Mouse (Mus musculus): ENCODE data around the gene Gsdma3. TPM values are rescaled to one million over a fixed set of nuclear protein-coding genes. Genes with fewer than 3 reads are reported as not detected.

Gsdma3 gene
- polyA plus RNA-seq (2015; fragmentation: Nextera tagmentation; extraction: Ambion mirVana): not detected in 2 replicates

- Histone ChIP-seq H3K4me3 (replicated peaks) (no peak within 1 kb of the TSS), H3K9ac (replicated peaks) (no peak within 1 kb of the TSS), H3K36me3 (no peaks in the 10 kb centered on the region), H3K4me2 (replicated peaks) (no peak within 1 kb of the TSS), H3K9me3 (peaks cover 4% of the 10 kb centered on the region; the same call in 1 of the 2 replicates), H3K27me3 (no peaks in the 10 kb centered on the region), H3K27ac (no peak within 1 kb of the TSS), H3K4me1 (replicated peaks) (no peaks in the 10 kb centered on the region)
- WGBS: 89% methylated on average over 10 of the region's 10 CpGs
- no peak for ATAC-seq
Measured at GRCm38 (mm10) chr11:98625611-98626410, at the start of gene Gsdma3, which contains the start of gene Gm12355. Gene Gsdma3 (plus strand): TSS chr11:98626360. Gene Gm12355 (minus strand): TSS chr11:98625661.

- ATAC-seq: no peak
- Histone ChIP-seq H3K9ac (replicated peaks) (no peak overlapping the region), H3K36me3 (peaks cover 26% of the 10 kb centered on the region), H3K27me3 (no peaks in the 10 kb centered on the region), H3K4me3 (replicated peaks) (no peak overlapping the region), H3K27ac (no peak overlapping the region), H3K4me1 (replicated peaks) (no peaks in the 10 kb centered on the region), H3K9me3 (no peaks in the 10 kb centered on the region), H3K4me2 (replicated peaks) (no peak overlapping the region)
- WGBS: 90% methylated on average over 5 of the region's 5 CpGs
Measured at GRCm38 (mm10) chr11:98577776-98578175, 48.4 kb upstream of the Gsdma3 start.

GRCm38 (mm10) chr11:98580301-98581121, 45.6 kb upstream of the Gsdma3 start:
- Histone ChIP-seq H3K36me3 (peaks cover 35% of the 10 kb centered on the region), H3K4me3 (replicated peaks) (no peak overlapping the region), H3K4me2 (replicated peaks) (no peak overlapping the region), H3K27me3 (no peaks in the 10 kb centered on the region), H3K4me1 (replicated peaks) (peaks cover 12% of the 10 kb centered on the region), H3K27ac (no peak overlapping the region), H3K9me3 (no peaks in the 10 kb centered on the region), H3K9ac (replicated peaks) (no peak overlapping the region)
- 66% methylated on average over 16 of the region's 16 CpGs for WGBS
- ATAC-seq: no peak

- no peak overlapping the region for H3K4me3 ChIP-seq (replicated peaks)
- no peaks in the 10 kb centered on the region for H3K9me3 ChIP-seq
- peaks cover 21% of the 10 kb centered on the region for H3K4me1 ChIP-seq (replicated peaks)
- peaks cover 35% of the 10 kb centered on the region for H3K36me3 ChIP-seq
- no peaks in the 10 kb centered on the region for H3K27me3 ChIP-seq
- ATAC-seq: no peak
- H3K27ac ChIP-seq: no peak overlapping the region
- H3K9ac ChIP-seq (replicated peaks): no peak overlapping the region
- WGBS: 65% methylated on average over 17 of the region's 17 CpGs
- H3K4me2 ChIP-seq (replicated peaks): no peak overlapping the region
Measured at GRCm38 (mm10) chr11:98581286-98582029, 44.7 kb upstream of the Gsdma3 start.

GRCm38 (mm10) chr11:98582030-98582388, 44.2 kb upstream of the Gsdma3 start:
- ATAC-seq: no peak
- Histone ChIP-seq H3K4me1 (replicated peaks) (peaks cover 22% of the 10 kb centered on the region), H3K27me3 (no peaks in the 10 kb centered on the region), H3K4me3 (replicated peaks) (no peak overlapping the region), H3K27ac (no peak overlapping the region), H3K36me3 (peaks cover 35% of the 10 kb centered on the region), H3K9ac (replicated peaks) (no peak overlapping the region), H3K9me3 (no peaks in the 10 kb centered on the region), H3K4me2 (replicated peaks) (no peak overlapping the region)
- WGBS: 75% methylated on average over 8 of the region's 8 CpGs

- H3K4me1 ChIP-seq (replicated peaks): peaks cover 27% of the 10 kb centered on the region
- WGBS: 92% methylated on average over 12 of the region's 12 CpGs
Measured at GRCm38 (mm10) chr11:98582551-98583264, 43.5 kb upstream of the Gsdma3 start.

GRCm38 (mm10) chr11:98583265-98583552, 43.0 kb upstream of the Gsdma3 start:
- Histone ChIP-seq H3K36me3 (peaks cover 35% of the 10 kb centered on the region), H3K4me1 (replicated peaks) (peaks cover 32% of the 10 kb centered on the region), H3K4me3 (replicated peaks) (no peak overlapping the region), H3K9ac (replicated peaks) (no peak overlapping the region), H3K4me2 (replicated peaks) (no peak overlapping the region), H3K27me3 (no peaks in the 10 kb centered on the region), H3K9me3 (no peaks in the 10 kb centered on the region), H3K27ac (no peak overlapping the region)
- no peak for ATAC-seq
- WGBS: 86% methylated on average over 3 of the region's 3 CpGs

More at GRCm38 (mm10) chr11:98582551-98583264, 43.5 kb upstream of the Gsdma3 start:
- Histone ChIP-seq H3K4me3 (replicated peaks) (no peak overlapping the region), H3K9me3 (no peaks in the 10 kb centered on the region), H3K9ac (replicated peaks) (no peak overlapping the region), H3K36me3 (peaks cover 35% of the 10 kb centered on the region), H3K27ac (no peak overlapping the region), H3K27me3 (no peaks in the 10 kb centered on the region), H3K4me2 (replicated peaks) (no peak overlapping the region)
- no peak for ATAC-seq

- H3K4me3 ChIP-seq (replicated peaks): no peak overlapping the region
- H3K27me3 ChIP-seq: no peaks in the 10 kb centered on the region
- 65% methylated on average over 3 of the region's 3 CpGs for WGBS
- H3K27ac ChIP-seq: no peak overlapping the region
- H3K4me1 ChIP-seq (replicated peaks): peaks cover 35% of the 10 kb centered on the region
- H3K4me2 ChIP-seq (replicated peaks): no peak overlapping the region
- H3K36me3 ChIP-seq: peaks cover 35% of the 10 kb centered on the region
- H3K9ac ChIP-seq (replicated peaks): no peak overlapping the region
- no peak for ATAC-seq
- H3K9me3 ChIP-seq: no peaks in the 10 kb centered on the region
Measured at GRCm38 (mm10) chr11:98583571-98583970, 42.6 kb upstream of the Gsdma3 start.

GRCm38 (mm10) chr11:98584146-98584545, 42.0 kb upstream of the Gsdma3 start:
- no peak for ATAC-seq
- peaks cover 35% of the 10 kb centered on the region for H3K4me1 ChIP-seq (replicated peaks)
- WGBS: 73% methylated on average over 1 of the region's 1 CpGs
- no peaks in the 10 kb centered on the region for H3K9me3 ChIP-seq
- H3K27ac ChIP-seq: no peak overlapping the region
- H3K9ac ChIP-seq (replicated peaks): 0 out of 2 replicates have a peak overlapping the region, but pooled peaks have one; percentile 6
- H3K27me3 ChIP-seq: no peaks in the 10 kb centered on the region
- H3K36me3 ChIP-seq: peaks cover 35% of the 10 kb centered on the region
- no peak overlapping the region for H3K4me3 ChIP-seq (replicated peaks)
- no peak overlapping the region for H3K4me2 ChIP-seq (replicated peaks)

GRCm38 (mm10) chr11:98584629-98585177, 41.5 kb upstream of the Gsdma3 start:
- Histone ChIP-seq H3K36me3 (peaks cover 35% of the 10 kb centered on the region), H3K9me3 (no peaks in the 10 kb centered on the region), H3K9ac (replicated peaks) (no peak overlapping the region), H3K27ac (no peak overlapping the region), H3K4me3 (replicated peaks) (no peak overlapping the region), H3K27me3 (no peaks in the 10 kb centered on the region), H3K4me1 (replicated peaks) (peaks cover 35% of the 10 kb centered on the region), H3K4me2 (replicated peaks) (no peak overlapping the region)
- 92% methylated on average over 6 of the region's 6 CpGs for whole genome bisulfite sequencing
- ATAC-seq: no peak

Measured in midbrain, embryonic 13.5 days (tissue).